Mouse (Mus musculus): ENCODE results near the gene Trim37. TPM values are rescaled to one million over a fixed set of nuclear protein-coding genes. Genes with fewer than 3 reads are reported as not detected.

Gene Trim37
- total and polyA plus RNA-seq, 3 experiments: 36.2 to 60.6 (median 41.9) TPM

GRCm38 (mm10) chr11:87158012-87158411 is 31.1 kb downstream of the Trim37 start:
- H3K27me3 ChIP-seq (replicated peaks): no peaks in the 10 kb centered on the region
- H3K9ac ChIP-seq (ENCODE audit: insufficient read depth, low read depth): no peak overlapping the region
- dilution Hi-C loops (cut with MboI; ENCODE audit: extremely low pct_ligation_motif_present, extremely low pct_unique_long_range_greater_than_20kb, low sequenced_read_pairs) (no loop called here), in situ Hi-C loops (cut with MboI; ENCODE audit: low pct_ligation_motif_present, low pct_unique_long_range_greater_than_20kb, low sequenced_read_pairs) (no loop called here)
- H3K4me1 ChIP-seq (ENCODE audit: control insufficient read depth in 1 of 2, insufficient read depth in 2 of 2): no peaks in the 10 kb centered on the region
- DNase-seq (ENCODE audit: extremely low read depth): no peak
- TF ChIP-seq ETS1 (conservative IDR thresholded peaks at IDR 0.05; ENCODE audit: low read depth, low read length): no peak
- TF ChIP-seq ZKSCAN1 (IDR thresholded peaks at IDR 0.05; ENCODE audit: borderline replicate concordance, low read depth, low read length): no peak
- no peak for TF ChIP-seq ZMIZ1 (IDR thresholded peaks at IDR 0.05; ENCODE audit: low read depth, low read length)
- no peak for TF ChIP-seq ZNF384 (IDR thresholded peaks at IDR 0.05; ENCODE audit: low read depth, low read length)
- TF ChIP-seq SMC3 (IDR thresholded peaks at IDR 0.05; ENCODE audit: low read depth, low read length): no peak
- no peak for TF ChIP-seq MAX (IDR thresholded peaks at IDR 0.05; ENCODE audit: low read length)
- TF ChIP-seq MYC (IDR thresholded peaks at IDR 0.05; ENCODE audit: low read depth, low read length): no peak
- no peak for TF ChIP-seq TBP (conservative IDR thresholded peaks at IDR 0.05; ENCODE audit: low read depth, low read length)
- no peak for TF ChIP-seq ZC3H11A (IDR thresholded peaks at IDR 0.05; ENCODE audit: low read depth, low read length)
- no peak for TF ChIP-seq IRF4 (IDR thresholded peaks at IDR 0.05; ENCODE audit: low read depth, low read length)
- TF ChIP-seq CHD2 (IDR thresholded peaks at IDR 0.05; ENCODE audit: low read length): no peak
- TF ChIP-seq NELFE (IDR thresholded peaks at IDR 0.05; ENCODE audit: low read depth, low read length): no peak
- TF ChIP-seq JUN (IDR thresholded peaks at IDR 0.05; ENCODE audit: insufficient read depth, low read depth, low read length): no peak
- TF ChIP-seq NRF1 (IDR thresholded peaks at IDR 0.05; ENCODE audit: low read depth, low read length): no peak
- H3K36me3 ChIP-seq (replicated peaks in 1 of 2; ENCODE audit: control insufficient read depth in 1 of 2, insufficient read depth in 1 of 2, low read length in 1 of 2): peaks cover 9 to 58% of the 10 kb centered on the region in 2 experiments
- no peak overlapping the region for H3K4me2 ChIP-seq (ENCODE audit: insufficient read depth, low read depth, poor library complexity, severe bottlenecking)
- no peak overlapping the region for H3K27ac ChIP-seq (ENCODE audit: insufficient read depth, low read depth)
- no peak overlapping the region for H3K4me3 ChIP-seq (replicated peaks in 1 of 3; ENCODE audit: low read depth in 2 of 3, low read length in 2 of 3, poor library complexity in 1 of 3)
- no peaks in the 10 kb centered on the region for H3K9me3 ChIP-seq (replicated peaks; ENCODE audit: low read length)
- H3K79me2 ChIP-seq (replicated peaks; ENCODE audit: control insufficient read depth, extremely low read depth, insufficient read depth, poor library complexity, severe bottlenecking): no peaks in the 10 kb centered on the region

- Histone ChIP-seq H3K36me3 (replicated peaks in 1 of 2; ENCODE audit: control insufficient read depth in 1 of 2, insufficient read depth in 1 of 2, low read length in 1 of 2) (peaks cover 19 to 68% of the 10 kb centered on the region in 2 experiments), H3K9ac (ENCODE audit: insufficient read depth, low read depth) (no peak overlapping the region), H3K4me1 (ENCODE audit: control insufficient read depth in 1 of 2, insufficient read depth in 2 of 2) (no peaks in the 10 kb centered on the region), H3K4me2 (ENCODE audit: insufficient read depth, low read depth, poor library complexity, severe bottlenecking) (no peak overlapping the region), H3K27me3 (replicated peaks) (no peaks in the 10 kb centered on the region), H3K27ac (ENCODE audit: insufficient read depth, low read depth) (no peak overlapping the region), H3K4me3 (replicated peaks in 1 of 3; ENCODE audit: low read depth in 2 of 3, low read length in 2 of 3, poor library complexity in 1 of 3) (no peak overlapping the region), H3K9me3 (replicated peaks; ENCODE audit: low read length) (no peaks in the 10 kb centered on the region), H3K79me2 (replicated peaks; ENCODE audit: control insufficient read depth, extremely low read depth, insufficient read depth, poor library complexity, severe bottlenecking) (no peaks in the 10 kb centered on the region)
- TF ChIP-seq SIN3A (IDR thresholded peaks at IDR 0.05; ENCODE audit: low read length) (no peak), ZC3H11A (IDR thresholded peaks at IDR 0.05; ENCODE audit: low read depth, low read length) (no peak), ZNF384 (IDR thresholded peaks at IDR 0.05; ENCODE audit: low read depth, low read length) (no peak), MAFK (IDR thresholded peaks at IDR 0.05; ENCODE audit: insufficient replicate concordance, low read length) (no peak), EP300 (IDR thresholded peaks at IDR 0.05; ENCODE audit: low read length) (no peak), MXI1 (IDR thresholded peaks at IDR 0.05; ENCODE audit: low read depth, low read length) (no peak), E2F4 (IDR thresholded peaks at IDR 0.05; ENCODE audit: insufficient replicate concordance, low read depth, low read length) (no peak), RCOR1 (conservative IDR thresholded peaks at IDR 0.05; ENCODE audit: low read depth, low read length) (no peak), POLR2AphosphoS2 (IDR thresholded peaks at IDR 0.05; ENCODE audit: low read depth, low read length) (no peak), SMC3 (IDR thresholded peaks at IDR 0.05; ENCODE audit: low read depth, low read length) (no peak), ZMIZ1 (IDR thresholded peaks at IDR 0.05; ENCODE audit: low read depth, low read length) (no peak), NRF1 (IDR thresholded peaks at IDR 0.05; ENCODE audit: low read depth, low read length) (no peak)
- in situ Hi-C loops (cut with MboI; ENCODE audit: low pct_ligation_motif_present, low pct_unique_long_range_greater_than_20kb, low sequenced_read_pairs) (no loop called here), dilution Hi-C loops (cut with MboI; ENCODE audit: extremely low pct_ligation_motif_present, extremely low pct_unique_long_range_greater_than_20kb, low sequenced_read_pairs) (no loop called here)
- no peak for DNase-seq (ENCODE audit: extremely low read depth)
Observed at GRCm38 (mm10) chr11:87162687-87163086, 35.8 kb downstream of the Trim37 start.

Data from CH12.LX (cell line).